Mouse (Mus musculus): Measurements from ENCODE around the gene Pdap1.
"Not testable (repeated sequence)": the region's sequence is repeated elsewhere in the genome, so short reads cannot be mapped to it uniquely, and the experiment has no call there.

Gene Pdap1

DNA sequence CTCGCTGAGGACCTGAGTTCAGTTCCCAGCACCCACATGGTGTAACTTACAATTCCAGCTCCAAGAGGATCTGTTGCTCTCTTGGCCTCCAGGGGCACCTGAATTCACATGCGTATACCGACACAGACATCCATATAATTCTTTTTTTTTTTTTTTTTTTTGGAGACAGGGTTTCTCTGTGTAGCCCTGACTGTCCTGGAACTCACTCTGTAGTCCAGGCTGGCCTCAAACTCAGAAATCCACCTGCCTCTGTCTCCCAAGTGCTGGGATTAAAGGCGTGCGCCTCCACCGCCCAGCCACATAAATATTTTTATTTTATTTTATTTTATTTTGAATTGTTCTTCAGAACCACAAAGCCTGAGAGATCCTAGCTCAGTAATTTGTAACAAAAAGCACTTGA, 56.8 kb downstream of the Pdap1 start:
- DNase-seq (ENCODE audit: low read depth, low spot score) = not testable (repeated sequence)

GRCm38 (mm10) chr5:145081866-145082613, 58.0 kb downstream of the Pdap1 start:
- no peak for DNase-seq (ENCODE audit: low read depth, low spot score)
